Mouse (Mus musculus) C2C12 (cell line): ENCODE measurements at regions not wholly inside any gene's neighbourhood (a gene's known extent, or its start where the extent isn't known, plus 50 kb on each side); places are given as distances from the start of the nearest gene placed in this dataset.

ENCODE experiments used
- CEBPB ChIP-seq: IDR thresholded peaks from one replicate; pipeline ENCODE4 v1.6.1; 2011; ENCODE audit warnings: low read depth, mild to moderate bottlenecking, control low read depth, moderate library complexity
- CTCF ChIP-seq: IDR thresholded peaks from one replicate; pipeline ENCODE4 v1.5.1; 2011; ENCODE audit not compliant: control insufficient read depth, insufficient read depth, insufficient read length
- FOSL1 ChIP-seq: IDR thresholded peaks from one replicate; pipeline ENCODE4 v1.8.0; 2011; ENCODE audit warnings: mild to moderate bottlenecking, low read length; ENCODE audit not compliant: poor library complexity, insufficient read depth, severe bottlenecking
- MAX ChIP-seq: IDR thresholded peaks from one replicate; pipeline ENCODE4 v1.6.1; 2011; ENCODE audit warnings: mild to moderate bottlenecking, control low read depth
- MYOD1 ChIP-seq: IDR thresholded peaks from one replicate; pipeline ENCODE4 v1.6.1; 2011; ENCODE audit warnings: low read depth; ENCODE audit not compliant: control insufficient read depth, insufficient read length
- USF1 ChIP-seq: IDR thresholded peaks from one replicate; pipeline ENCODE4 v1.6.1; 2011; ENCODE audit warnings: low read depth, mild to moderate bottlenecking, control low read depth, moderate library complexity

DNA sequence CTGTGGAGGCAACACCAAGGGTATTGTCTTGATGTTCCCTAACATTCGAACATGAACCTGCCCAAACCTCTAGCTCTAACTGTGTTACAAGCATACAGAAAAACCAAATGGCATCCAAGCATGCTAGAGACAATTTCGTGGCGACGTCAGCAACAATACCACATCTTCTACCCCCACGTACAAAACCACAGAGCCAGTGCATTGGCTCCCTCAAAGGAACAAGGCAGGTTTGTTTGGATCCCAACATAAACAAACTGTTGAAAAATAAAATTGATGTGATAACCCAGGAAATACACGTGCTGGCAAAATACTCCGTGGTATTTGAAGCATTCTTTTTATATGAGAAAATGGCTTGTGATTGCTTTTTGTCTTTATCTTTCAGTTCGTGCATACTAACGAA is 89.4 kb downstream of the Psmg1 start:
- TF ChIP-seq CTCF (no peak), USF1 (no peak), CEBPB (no peak), MAX (no peak), FOSL1 (no peak), MYOD1 (no peak)
